Mouse (Mus musculus): ENCODE data around the gene Psmg3.

DNA sequence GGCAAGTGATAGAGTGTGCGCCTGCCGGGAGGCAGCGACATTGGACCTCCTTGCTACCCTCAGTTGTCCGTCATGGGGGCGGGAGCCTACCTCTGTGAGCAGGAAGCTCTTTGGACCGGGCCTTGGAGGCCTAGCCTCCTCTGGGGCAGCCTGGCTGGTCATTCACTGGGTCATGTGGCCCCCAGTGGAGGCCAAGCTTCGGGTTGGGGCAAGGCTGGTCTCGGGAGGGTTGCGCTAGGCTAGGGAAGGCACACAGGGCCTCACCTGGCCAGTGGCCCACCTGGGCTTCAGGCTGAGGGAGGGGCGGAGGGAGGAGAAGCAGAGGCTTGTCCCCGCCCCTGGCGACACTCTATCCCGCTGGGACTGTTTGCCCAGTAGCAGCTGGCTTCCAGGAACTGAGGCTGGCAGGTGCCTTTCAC is 12.7 kb downstream of the Psmg3 start:
- TF ChIP-seq CTCF (IDR thresholded peaks at IDR 0.05; ENCODE audit: borderline replicate concordance, insufficient read depth, low read depth, low read length) = no peak
- TF ChIP-seq POLR2A (IDR thresholded peaks at IDR 0.05; ENCODE audit: borderline replicate concordance, insufficient read depth, low read length) = no peak

Measured in cerebellum, adult 2 months (tissue).